In the genomic region with DNA sequence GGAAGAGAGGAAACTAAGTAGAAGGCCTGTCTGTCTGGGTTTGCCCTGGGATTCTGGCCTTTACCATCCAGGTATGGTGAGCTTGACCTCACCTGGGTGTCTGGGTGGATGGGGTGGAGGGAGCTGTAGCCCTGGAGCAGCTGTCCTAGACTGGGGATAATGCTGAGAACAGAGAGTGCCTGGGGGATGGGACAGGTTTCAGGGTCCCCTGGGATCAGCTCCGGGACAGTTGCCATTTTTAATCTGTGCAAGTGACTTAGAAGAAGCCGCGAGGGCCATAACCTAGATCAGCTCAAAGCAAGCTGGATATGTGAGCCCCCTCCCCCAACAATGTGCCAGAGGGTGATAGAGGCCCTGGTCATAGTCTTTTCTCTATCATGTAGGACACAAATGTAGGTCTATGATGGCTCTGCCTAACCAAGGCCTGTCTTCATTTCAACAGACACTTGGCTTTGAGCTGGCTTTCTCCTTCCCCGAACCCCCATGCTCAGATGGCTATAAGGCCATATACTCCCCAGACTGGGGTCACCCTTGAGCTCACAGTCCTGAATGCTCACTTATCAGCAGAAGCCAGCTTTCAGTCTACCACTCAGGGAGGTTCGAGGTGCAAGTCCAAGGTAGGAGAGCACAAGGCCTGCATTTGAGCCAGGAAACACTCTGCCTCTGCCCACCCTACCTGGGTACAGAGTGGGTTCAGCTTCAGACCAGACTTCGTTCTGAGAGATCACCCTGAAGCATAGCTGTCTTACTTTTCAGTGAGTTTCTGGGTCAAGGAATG, we compare ENCODE assay signal across 15 mouse cellular contexts. TPM values are rescaled to one million over a fixed set of nuclear protein-coding genes. Genes with fewer than 3 reads are reported as not detected.
DNase-seq lines count a peak whose midpoint lies in the region; ATAC-seq and TF ChIP-seq lines count a peak whose summit lies in the region.
"Had no signal": no experiment of that assay in that cellular context is flagged by ENCODE, and none has a peak within 500 bp of the region (broad histone marks: within the 10 kb centered on the region; RNA-seq: fewer than 3 reads in every experiment).

No protein-coding gene starts in this region.

- no peak for TF ChIP-seq CTCF in heart, postnatal 0 days (IDR thresholded peaks at IDR 0.05; ENCODE audit: low read depth)

- no peak overlapping the region for H3K9ac ChIP-seq in heart, embryonic 11.5 days (ENCODE audit: low read depth, low read length)
- H3K9ac ChIP-seq in heart, postnatal 0 days (replicated peaks; ENCODE audit: low read depth, low read length): no peak overlapping the region
- H3K9ac ChIP-seq: embryonic facial prominence, embryonic 13.5 days; lung, embryonic 14.5 days had no signal

- TF ChIP-seq EP300 in heart, postnatal 0 days (IDR thresholded peaks at IDR 0.05; ENCODE audit: low read depth): no peak

- peaks cover 19% of the 10 kb centered on the region for H3K4me1 ChIP-seq in heart, embryonic 11.5 days (ENCODE audit: control insufficient read depth, insufficient read depth, low read length)
- H3K4me1 ChIP-seq in heart, postnatal 0 days (ENCODE audit: control insufficient read depth, insufficient read depth): peaks cover 18% of the 10 kb centered on the region; the same call in 1 of the 2 replicates
- H3K4me1 ChIP-seq: embryonic facial prominence, embryonic 13.5 days had no signal

- 66% methylated on average over 6 of the region's 6 CpGs for WGBS in heart, embryonic 11.5 days (ENCODE audit: insufficient replicate concordance)
- 68% methylated on average over 6 of the region's 6 CpGs for WGBS in heart, postnatal 0 days

- no peaks in the 10 kb centered on the region for H3K36me3 ChIP-seq in heart, embryonic 11.5 days (ENCODE audit: control insufficient read depth, insufficient read depth, low read length)
- no peaks in the 10 kb centered on the region for H3K36me3 ChIP-seq in heart, postnatal 0 days (replicated peaks; ENCODE audit: control insufficient read depth, insufficient read depth, low read length)
- H3K36me3 ChIP-seq: embryonic facial prominence, embryonic 13.5 days had no signal

- DNase-seq in heart, adult 11 months: peak; percentile 96
- peak; percentile 8 for DNase-seq in retina, postnatal 1 day
- no peak for DNase-seq in retina, embryonic 14.5 days (ENCODE audit: low spot score)
- DNase-seq in heart, postnatal 0 days (ENCODE audit: low spot score): no peak
- DNase-seq in layer of hippocampus, postnatal 36 days: no peak
- DNase-seq in yolk sac, embryonic 10.5 days (ENCODE audit: low spot score): no peak
- DNase-seq: cerebellum, adult 2 months; lung, embryonic 14.5 days; right cerebral cortex, postnatal 25 days; thymus, postnatal 14 days had no signal

- H3K27me3 ChIP-seq in heart, embryonic 11.5 days (ENCODE audit: control insufficient read depth, insufficient read depth, low read length): no peaks in the 10 kb centered on the region
- no peaks in the 10 kb centered on the region for H3K27me3 ChIP-seq in heart, postnatal 0 days (ENCODE audit: control insufficient read depth, insufficient read depth, low read length)
- H3K27me3 ChIP-seq: embryonic facial prominence, embryonic 13.5 days had no signal

- H3K27ac ChIP-seq in heart, embryonic 11.5 days (ENCODE audit: low read depth, low read length): no peak overlapping the region
- H3K27ac ChIP-seq in heart, postnatal 0 days (ENCODE audit: low read depth): peak overlapping the region; percentile 47; the same call in 1 of the 2 replicates
- H3K27ac ChIP-seq: embryonic facial prominence, embryonic 13.5 days had no signal

- no peak overlapping the region for H3K4me3 ChIP-seq in heart, embryonic 11.5 days (ENCODE audit: low read depth, low read length)
- H3K4me3 ChIP-seq in heart, postnatal 0 days (ENCODE audit: low read depth, low read length): no peak overlapping the region
- H3K4me3 ChIP-seq: embryonic facial prominence, embryonic 13.5 days had no signal

- no peaks in the 10 kb centered on the region for H3K9me3 ChIP-seq in heart, embryonic 11.5 days (replicated peaks; ENCODE audit: control insufficient read depth, low read length)
- no peaks in the 10 kb centered on the region for H3K9me3 ChIP-seq in heart, postnatal 0 days (replicated peaks; ENCODE audit: control insufficient read depth, low read length)
- H3K9me3 ChIP-seq: embryonic facial prominence, embryonic 13.5 days; megakaryocyte, embryonic 14.5 days had no signal

- no peak for ATAC-seq in heart, embryonic 11.5 days (replicated peaks; ENCODE audit: insufficient number of reproducible peaks, low FRiP score, low TSS enrichment)
- ATAC-seq in heart, postnatal 0 days (ENCODE audit: insufficient read depth, low read depth): no peak

- no peak overlapping the region for H3K4me2 ChIP-seq in heart, embryonic 11.5 days
- no peak overlapping the region for H3K4me2 ChIP-seq in heart, postnatal 0 days (ENCODE audit: low read depth, low read length)
- H3K4me2 ChIP-seq: embryonic facial prominence, embryonic 13.5 days; lung, embryonic 14.5 days had no signal

RNA-seq across cellular contexts. Expression of gene Abhd16b, which starts 8.4 kb away (rescaled TPM):
- 0.43 and 0.65 TPM in 2 replicates for polyA plus RNA-seq in heart, embryonic 11.5 days (2014; fragmentation: Nextera tagmentation; extraction: Ambion mirVana)
- not detected in 2 replicates for total RNA-seq in heart, postnatal 0 days (2014; rRNA removed; ENCODE audit: low replicate concordance)
- 0.16 TPM in 1 of 2 replicates, not detected in the other for polyA plus RNA-seq in heart, postnatal 0 days (2015; fragmentation: Nextera tagmentation; extraction: Ambion mirVana)
- total RNA-seq in layer of hippocampus, postnatal 36 days (2021): not detected
- total RNA-seq: left cerebral cortex, postnatal 14 days had no signal
- polyA plus RNA-seq: cerebellum, adult 2 months; forebrain, embryonic 11.5 days had no signal

RNA-seq across cellular contexts. Expression of gene Tpd52l2, which starts 12.3 kb away (rescaled TPM):
- 119 and 128 TPM in 2 replicates for polyA plus RNA-seq in heart, embryonic 11.5 days (2014; fragmentation: Nextera tagmentation; extraction: Ambion mirVana)
- total RNA-seq in heart, postnatal 0 days (2014; rRNA removed; ENCODE audit: low replicate concordance): 58.2 and 82.3 TPM in 2 replicates
- polyA plus RNA-seq in heart, postnatal 0 days (2015; fragmentation: Nextera tagmentation; extraction: Ambion mirVana): 101 and 103 TPM in 2 replicates
- 10 to 100 TPM; 77.7 to 87.1 TPM for total RNA-seq in layer of hippocampus, postnatal 36 days (2021)

RNA-seq across cellular contexts. Expression of gene Zbtb46, which starts 25.4 kb away (rescaled TPM):
- 10.3 and 10.5 TPM in 2 replicates for polyA plus RNA-seq in heart, embryonic 11.5 days (2014; fragmentation: Nextera tagmentation; extraction: Ambion mirVana)
- 13.3 and 18.4 TPM in 2 replicates for total RNA-seq in heart, postnatal 0 days (2014; rRNA removed; ENCODE audit: low replicate concordance)
- 6.7 and 7.5 TPM in 2 replicates for polyA plus RNA-seq in heart, postnatal 0 days (2015; fragmentation: Nextera tagmentation; extraction: Ambion mirVana)
- 1 to 10 TPM; 5.8 to 6.2 TPM for total RNA-seq in layer of hippocampus, postnatal 36 days (2021)

RNA-seq across cellular contexts. Expression of gene Dnajc5, which starts 35.6 kb away (rescaled TPM):
- 69.0 and 76.1 TPM in 2 replicates for polyA plus RNA-seq in heart, embryonic 11.5 days (2014; fragmentation: Nextera tagmentation; extraction: Ambion mirVana)
- 146 and 190 TPM in 2 replicates for total RNA-seq in heart, postnatal 0 days (2014; rRNA removed; ENCODE audit: low replicate concordance)
- polyA plus RNA-seq in heart, postnatal 0 days (2015; fragmentation: Nextera tagmentation; extraction: Ambion mirVana): 60.0 and 72.6 TPM in 2 replicates
- 100 to 1,000 TPM; 252 to 275 TPM for total RNA-seq in layer of hippocampus, postnatal 36 days (2021)

Comparison
In these comparisons a context has a peak if more than half of its experiments do, and no peak if none do; other contexts are left out.
1. DNase-seq: peak in heart, adult 11 months (single experiment) and retina, postnatal 1 day (single experiment); none in retina, embryonic 14.5 days (single experiment), heart, postnatal 0 days (single experiment), layer of hippocampus, postnatal 36 days (0 of 2) and yolk sac, embryonic 10.5 days (single experiment).